Mouse (Mus musculus) right cerebral cortex, postnatal 36 days (tissue): ENCODE measurements around the gene Gm37240.

Experiments used
- DNase-seq, 2 experiments: peaks; one replicate each; pipeline ENCODE4 v3.0.0; 2022; ENCODE audit warnings: low spot score in 2 of 2, mixed read lengths in 1 of 2

The Gm37240 gene

DNA sequence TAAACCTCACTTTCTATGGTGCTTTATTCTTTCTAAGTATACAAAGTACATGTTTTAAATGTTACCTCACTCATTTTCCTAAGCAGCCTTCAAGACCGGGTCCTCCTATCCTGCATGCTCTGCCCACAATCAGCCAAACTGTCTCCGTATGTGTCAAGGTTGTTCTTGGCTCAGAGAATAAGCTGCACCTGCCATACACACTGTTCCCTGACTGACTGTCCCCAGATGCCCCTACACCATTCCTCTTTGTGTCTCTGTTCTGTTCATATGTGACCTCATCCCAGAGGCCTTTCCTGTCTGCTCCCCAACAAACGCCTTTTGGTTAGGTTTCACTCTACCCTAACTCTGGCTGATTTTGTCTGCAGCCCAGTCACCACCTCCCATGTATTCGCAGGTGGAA is 60.0 kb downstream of the Gm37240 start:
- DNase-seq = no peak

DNA sequence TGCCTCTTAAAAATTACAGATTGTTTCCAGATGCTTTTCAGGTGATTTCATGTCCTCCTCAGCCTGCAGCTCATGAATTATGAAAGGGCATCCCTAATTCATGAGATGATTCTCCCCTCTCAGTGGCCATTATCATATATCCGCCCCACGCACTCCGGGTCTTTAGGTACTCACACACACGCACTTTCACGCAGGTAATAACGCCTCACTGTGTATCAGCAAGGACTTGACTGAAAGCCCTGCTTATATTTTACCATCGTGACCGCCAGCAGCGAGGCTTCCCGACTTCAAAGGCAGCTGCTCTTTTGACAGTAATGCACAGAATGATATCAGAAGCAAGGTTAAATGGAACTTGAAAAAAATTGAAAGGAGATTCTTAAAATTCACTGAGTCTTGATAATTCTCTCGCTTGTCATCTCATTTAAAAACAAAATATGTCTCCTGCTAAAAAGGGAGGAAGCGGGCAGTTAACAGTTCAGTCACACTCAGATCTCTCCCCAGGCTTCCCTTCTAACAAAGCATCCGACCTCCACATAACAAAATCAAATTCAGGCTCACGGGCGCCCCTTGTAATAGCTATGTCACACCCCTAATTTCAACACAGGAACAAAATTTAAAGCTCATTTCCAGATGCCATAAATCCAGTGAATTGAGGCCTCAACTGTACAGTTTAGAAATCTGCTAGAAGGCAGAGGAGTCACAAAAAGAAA is 66.3 kb downstream of the Gm37240 start:
- DNase-seq = no peak

DNA sequence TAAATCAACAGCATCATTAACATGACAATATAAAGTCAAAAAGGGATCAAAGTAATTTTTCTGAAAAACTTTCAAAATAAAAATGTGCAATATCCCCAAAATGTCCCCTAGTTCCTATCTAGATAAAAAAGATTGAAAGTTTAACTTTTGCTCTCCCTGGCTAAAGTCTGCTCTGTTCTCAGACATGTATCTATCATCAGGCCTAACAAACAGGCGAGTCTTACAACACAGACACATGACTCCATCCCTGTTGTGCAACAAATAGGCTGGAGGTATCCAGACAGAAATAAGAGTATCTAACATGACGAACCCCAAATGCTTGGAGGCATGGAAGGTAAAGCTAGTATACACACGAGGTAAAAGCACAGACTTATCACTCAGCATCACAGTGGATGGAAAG is 68.0 kb downstream of the Gm37240 start:
- DNase-seq = no peak

DNA sequence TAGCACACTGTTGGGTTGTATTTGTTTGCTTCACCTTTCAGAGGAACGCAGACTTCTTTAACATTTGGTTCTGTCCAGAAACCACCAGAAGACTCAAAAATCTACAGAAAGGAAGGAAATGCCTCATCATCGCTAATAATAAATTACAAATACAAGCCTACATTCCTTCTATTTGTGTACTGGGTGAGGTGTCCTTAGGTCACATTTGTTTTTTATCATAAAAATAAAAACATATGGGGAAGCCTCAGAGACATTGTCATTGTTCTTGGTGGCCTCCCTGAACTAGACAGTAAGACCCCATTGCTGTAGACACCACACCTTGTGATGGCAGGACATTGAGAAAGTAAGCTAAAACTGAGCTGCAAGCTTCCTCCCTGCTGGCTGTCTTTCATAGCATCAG is 70.1 kb downstream of the Gm37240 start, which contains the start of gene Fam160a1:
Gene Fam160a1 (minus strand): TSS at position 101 of the 400 bp plus-strand sequence.
- DNase-seq = no peak

DNA sequence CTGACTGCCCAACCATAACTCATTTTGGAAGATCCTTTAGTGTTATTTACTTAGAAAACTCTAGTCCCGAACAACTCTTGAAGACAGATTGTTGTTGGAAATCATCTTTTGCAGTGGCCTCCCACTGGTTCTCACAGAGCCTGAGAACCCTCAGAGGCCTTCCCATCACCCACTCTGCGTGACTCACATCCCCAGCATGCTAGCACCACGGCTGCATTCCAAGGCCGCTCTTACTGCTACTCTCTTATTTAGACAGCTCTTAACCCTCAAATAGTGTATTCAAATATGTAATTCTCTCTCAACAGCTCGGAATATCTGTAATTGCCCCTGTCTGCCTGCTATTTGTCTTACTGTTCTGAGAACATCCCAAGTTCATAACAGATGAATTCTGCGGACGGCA is 73.1 kb downstream of the Gm37240 start:
- peak; percentile 50 to 58 for DNase-seq

DNA sequence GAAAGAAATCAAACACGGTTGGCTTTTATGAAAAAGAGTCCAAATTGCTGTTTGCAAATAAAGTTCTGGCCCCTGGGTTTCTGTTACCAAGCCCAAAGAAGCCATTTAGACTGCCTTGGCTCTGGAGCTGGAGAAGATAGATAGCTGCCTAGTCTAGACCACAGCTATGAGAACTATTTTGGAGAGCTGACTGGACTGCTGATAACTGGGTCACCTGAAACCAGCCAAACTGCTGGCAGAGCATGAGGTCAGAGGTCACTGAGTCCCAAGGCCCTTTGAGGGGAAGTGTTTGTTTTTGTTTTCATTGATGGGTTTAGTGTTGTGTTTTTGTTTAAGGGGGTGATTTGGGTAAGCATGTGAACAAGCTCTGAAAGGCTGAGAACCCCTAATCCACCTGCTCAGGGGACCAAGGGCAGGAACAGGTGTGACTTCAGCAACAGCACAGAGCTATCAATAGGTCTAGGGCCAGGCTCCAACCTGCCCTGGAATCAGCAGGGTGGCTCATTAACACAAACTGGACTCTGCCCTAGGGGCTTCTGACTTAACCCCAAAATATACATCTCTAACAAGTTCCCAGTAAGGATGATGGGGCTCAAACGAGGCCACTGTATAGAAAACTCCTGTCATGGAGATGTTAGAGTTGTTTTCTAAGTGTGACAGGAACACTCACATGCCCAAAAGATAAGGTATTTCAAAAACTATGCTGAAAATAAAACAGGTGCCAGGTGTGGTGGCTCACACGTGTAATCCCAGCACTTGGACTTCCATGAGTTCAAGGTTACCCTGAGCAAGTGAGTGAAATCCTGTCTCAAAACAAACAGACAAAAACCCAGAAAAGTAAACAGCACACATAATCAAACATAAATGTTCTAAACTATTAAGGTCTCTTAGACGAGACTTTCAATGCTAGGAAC is 74.0 kb downstream of the Gm37240 start:
- no peak for DNase-seq

DNA sequence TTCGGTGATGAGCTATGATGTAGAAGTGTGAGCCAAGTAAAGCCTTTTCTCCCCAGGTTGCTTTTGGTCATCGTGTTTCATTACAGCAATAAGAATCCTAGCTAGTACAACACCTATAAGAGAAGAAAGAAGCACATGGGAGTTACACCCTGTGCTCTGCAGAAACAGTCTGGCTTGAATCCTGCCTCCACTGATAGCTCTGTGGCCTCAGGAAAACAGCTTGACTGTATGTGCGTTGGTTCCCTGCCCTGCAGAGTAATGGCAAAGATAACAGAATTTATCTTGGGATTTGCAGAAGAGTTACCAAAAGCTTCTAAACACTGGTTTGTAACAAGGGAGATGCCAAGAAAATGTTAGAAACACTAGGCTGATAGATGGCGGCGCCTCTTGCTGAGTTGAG is 75.3 kb downstream of the Gm37240 start:
- no peak for DNase-seq

DNA sequence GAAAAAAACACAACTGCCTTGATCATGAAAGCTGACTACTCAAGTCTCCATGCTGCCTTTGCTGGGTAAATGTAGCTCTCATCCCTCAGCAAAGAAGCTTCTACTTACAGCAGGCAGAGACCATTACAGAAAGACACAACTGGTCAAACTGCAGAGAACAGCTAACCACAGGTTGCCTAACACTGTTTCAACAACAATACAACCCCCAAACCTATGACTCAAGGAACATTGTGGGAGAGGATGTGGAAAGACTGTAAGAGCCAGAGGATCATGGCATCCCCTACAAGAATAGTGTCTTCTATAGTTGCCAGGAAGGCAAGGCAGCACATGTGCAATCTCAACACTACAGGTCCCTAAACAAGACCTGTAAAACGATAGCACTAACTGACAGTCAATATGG is 94.2 kb downstream of the Gm37240 start:
- no peak for DNase-seq

DNA sequence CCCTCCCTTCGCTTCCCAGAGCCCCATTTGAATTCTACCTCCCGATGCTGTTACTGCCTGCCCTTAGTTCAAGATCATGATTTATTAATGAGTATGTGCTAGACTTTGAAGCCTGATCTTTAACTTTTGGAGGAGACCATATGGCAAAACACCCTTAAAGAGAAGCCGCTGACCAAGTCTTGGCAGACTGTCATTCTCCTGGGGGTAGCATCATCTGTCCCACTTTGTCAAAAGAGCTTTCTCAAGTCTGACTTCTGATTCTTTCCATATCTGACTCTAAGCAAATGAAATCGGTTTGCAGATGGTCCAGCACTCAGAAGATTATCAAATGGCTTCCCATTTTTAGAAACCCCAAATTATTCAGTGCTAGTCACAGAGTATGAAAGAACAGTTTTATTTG is 97.6 kb downstream of the Gm37240 start:
- no peak for DNase-seq

DNA sequence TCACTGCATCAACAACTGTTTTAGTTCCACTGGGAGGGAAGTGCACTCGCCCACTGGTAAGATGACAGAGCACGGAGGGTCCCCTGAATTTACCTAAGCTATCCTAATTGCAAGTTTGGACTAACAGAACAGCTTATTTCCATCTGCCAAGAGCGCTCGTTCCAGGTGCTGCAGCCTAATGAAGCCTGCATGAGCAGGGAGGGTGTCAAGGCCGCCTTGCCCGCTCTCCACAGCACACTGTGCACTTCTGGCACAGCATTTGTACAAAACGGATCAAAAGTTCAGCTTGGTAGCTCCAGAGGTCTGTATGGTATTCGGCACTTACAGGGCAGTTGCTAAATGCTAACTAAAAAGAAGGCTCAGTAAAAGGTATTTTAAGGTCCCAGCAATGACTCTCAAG is 100.8 kb downstream of the Gm37240 start:
- DNase-seq = no peak

DNA sequence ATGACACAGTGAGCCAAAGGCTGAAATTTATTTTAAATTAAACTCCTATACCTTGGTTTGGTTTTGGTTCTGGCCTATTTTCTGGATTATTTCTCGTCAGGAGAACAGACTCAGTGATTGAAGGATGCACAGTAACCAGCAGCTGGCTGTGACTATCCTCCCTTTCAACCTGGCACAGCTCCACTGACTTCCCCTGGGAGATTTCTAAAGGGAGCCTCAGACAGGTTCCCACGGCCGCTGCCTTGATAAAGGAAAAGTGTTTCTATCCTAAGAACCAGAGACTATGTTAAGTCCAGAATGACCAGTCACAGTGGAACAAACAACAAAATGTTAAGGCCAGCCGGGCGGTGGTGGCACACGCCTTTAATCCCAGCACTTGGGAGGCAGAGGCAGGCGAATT is 106.4 kb downstream of the Gm37240 start:
- DNase-seq = no peak

DNA sequence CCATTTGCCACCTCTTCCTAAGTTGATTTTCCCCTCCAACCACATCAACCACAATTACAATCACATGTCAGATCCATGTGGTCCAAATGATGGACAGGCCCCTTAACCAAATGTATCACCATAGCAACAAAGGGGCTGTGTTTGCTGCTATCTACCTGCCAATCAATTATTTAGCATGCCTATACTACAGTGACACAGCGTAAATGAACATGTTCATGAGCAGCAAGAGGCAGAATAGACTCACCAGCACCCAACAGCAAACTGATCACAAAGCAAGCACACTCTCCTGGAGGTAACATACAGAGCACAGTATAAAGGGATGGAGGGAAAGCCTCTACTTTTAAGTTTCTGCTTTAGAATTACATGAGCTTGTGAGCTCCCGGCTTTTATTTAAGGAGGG is 107.0 kb downstream of the Gm37240 start:
- DNase-seq = no peak

DNA sequence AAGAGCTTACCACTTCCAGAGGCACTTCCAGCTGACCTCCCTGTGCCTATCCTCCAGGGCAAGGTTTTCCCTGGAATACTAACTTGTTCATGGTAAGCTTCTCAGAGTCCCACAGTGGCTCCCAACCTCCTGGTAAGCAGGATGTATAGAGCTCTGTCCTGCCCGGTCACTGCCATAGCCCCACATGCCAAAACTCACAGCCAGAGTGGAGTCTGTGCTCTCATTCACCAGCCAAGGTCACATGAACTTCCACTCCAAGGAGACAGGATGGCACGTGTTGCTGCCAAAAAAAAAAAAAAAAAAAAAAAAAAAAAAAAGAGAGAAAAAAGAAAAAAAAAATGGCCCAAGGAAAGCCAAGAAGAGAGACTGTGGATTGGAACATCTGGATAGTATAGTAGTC is 109.5 kb downstream of the Gm37240 start:
- DNase-seq = no peak

DNA sequence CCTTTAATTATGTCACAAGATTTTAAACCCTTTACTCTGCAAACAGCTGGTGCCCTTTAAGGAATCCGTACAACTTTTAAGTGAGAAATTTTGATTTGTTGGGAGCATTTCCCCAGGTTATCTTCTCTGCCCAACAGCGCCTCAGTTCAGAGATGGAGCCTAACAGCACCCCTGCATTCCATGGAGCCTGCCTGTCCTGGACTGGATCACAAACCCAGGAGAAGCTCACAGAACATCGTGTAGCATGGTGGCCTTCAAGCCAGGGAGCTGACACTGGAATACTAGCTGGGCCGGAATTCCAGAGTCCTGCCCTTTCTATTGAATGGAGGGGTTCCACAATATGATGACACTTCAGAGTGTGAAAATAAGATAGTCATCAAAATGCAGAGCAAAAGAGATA is 110.0 kb downstream of the Gm37240 start:
- DNase-seq = no peak

DNA sequence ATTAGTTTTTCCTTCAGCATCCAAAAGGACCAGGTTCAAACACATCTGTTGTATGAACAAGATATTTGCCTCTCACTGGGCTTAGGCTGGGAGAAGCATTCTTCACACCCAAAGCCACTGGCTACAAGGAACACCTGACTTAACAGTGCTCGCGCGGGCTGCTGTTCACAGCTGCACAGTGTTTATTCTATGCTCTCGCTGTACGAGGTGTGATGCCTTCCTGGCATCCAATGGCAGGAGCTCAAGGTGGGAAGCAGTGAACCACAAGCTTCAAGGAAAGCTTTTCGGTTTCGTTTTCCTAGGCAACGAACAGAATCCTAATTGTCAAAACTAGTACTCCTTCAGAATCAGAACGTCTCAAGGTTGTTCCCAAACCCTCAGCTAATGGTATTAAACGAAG is 110.6 kb downstream of the Gm37240 start:
- no peak for DNase-seq

DNA sequence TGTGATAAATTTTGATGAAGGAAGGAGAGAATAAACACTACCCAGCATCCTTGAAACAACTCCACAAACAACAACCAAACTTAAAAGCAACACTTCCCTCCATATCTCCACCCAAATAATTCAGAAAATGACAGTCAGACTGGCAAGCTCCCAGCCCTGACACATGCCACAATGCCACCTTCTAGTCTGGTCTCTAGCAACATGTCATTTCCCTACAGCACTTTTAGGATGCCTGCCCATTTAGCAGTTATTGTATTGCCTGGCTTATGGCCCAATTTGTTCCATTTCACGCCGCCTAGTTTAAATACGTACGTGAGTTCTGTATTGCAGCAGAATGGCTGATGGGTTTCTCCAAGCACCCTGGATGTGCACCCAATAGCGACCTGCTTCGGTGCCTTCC is 111.2 kb downstream of the Gm37240 start:
- DNase-seq = no peak

DNA sequence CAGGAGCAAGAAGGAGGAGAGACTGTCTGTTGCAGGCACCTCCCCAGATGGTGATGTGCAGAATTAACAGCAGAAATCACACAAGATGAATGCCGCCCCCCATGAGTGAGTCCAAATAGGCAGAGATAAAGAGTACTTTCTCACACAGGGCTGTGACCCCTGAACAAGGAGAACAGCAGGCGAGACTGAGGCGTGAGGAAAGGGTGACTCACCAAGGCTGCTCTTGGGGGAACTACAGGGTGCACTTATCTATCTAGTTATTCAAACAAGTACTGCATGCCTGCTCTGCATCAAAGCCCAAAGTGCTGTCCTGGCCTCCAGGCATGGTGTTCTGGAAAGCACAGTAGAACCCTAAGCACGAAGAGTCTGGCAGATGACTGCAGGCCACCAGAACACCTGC is 113.4 kb downstream of the Gm37240 start:
- DNase-seq = no peak

DNA sequence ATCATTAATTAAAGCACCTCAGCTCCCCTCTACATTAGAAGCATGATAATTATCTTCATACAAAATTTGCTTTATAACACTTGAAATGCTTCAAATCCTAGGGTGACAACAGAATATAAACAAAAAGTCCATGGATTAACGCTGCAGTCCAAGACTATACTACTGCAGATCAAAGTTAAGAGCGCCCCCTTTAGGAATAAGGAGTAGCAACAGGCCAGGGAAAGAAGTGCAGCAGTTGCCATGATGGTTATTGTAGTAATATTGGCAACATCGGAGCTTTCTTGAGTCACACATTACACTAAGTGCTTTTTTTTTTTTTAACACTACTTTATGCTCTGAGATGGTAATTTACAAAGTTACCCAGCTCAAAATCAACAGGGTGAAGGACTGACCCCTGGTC is 113.9 kb downstream of the Gm37240 start:
- no peak for DNase-seq

DNA sequence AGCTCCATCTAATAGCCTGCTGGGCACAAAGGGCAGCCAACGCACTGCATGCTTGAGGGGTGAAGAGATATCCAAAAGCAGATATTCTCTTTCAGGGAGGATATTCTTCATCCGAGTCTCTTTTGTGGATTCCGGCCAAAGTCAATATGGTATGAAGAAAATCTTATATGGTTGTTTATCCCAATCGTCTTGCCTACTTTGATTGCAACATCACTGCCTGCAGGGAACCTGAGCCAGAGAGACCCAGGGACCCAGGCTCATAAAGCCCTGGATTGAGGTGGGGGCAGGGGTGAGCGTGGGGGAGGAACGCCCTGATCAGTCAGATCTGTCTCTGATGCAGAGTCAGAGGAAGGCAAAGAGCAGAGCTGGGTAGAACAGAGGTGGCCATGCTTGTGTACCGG is 122.4 kb downstream of the Gm37240 start:
- DNase-seq = no peak

DNA sequence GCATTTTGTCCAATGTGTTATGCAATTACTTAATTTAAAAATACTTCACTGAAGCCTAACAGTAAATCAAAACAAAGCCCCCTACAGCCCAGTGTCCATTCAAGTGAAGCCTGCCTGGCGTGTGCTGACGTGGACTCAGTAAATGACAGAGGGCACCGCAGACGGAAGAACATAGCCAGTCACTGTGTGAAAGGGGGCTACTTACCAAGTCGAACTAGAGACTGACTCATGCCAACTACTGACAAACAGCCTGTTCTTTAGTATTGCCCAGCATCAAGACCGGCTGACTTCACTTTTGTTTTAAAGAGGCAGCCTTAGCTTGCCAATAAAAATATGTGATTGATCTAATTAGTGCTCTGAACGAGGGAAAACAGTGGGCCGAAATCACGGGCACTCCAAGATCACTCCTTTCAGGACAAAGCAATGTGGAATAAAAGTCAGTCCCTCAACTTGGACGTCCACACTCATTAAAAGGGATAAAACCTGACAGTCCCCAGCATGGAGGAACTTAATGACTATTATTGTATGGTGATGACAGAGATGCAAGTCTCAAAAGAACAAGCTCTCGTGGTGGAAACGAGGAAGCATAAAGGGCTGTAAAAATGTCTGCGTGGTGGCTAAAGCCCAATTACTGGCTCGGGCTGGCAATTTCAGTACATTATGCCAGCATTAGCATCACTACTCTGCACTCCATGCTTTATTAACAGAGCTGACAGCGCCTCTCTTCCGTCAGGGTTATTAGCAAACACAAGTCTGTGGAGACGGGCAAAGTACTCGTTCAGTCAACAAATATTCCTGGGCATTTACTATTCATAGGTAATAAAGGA is 123.1 kb downstream of the Gm37240 start:
- no peak for DNase-seq

DNA sequence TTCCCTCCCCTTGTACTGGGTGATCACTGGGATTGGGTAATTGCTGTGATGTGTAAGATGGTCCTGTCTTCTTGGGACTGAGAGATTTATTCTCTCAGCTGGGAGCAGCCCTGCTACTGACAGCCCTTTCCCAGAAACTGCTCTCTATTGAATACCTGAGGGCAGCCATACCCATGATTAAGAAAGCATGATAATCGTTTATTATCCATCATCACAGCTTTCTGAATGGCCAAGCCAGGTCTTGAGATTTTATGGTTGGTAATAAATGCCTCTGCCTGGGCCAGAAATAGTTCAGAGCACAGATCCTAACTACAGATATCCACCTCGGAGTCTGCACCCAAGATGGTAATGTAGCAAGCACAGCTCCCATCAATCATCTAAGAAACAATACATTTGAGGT is 129.4 kb downstream of the Gm37240 start:
- no peak for DNase-seq

DNA sequence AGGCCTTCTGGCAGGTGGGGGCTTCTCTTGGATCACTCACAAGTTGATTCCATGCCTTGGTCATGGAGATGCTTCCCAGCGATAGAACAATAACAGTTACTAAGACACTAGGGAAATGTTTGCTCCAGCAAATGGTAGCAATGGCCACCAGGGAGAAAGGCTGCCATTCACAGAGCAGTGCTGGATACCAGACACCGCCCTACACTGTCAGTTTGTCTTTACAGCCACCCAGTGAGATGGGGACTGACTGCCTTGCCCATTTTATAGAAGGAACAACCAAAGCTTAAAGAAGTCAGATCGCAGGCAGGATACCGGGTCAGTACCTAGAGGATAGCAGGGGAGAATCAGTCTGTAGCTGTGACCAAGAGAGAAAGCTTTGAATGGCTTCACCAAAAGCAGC is 129.9 kb downstream of the Gm37240 start:
- DNase-seq = no peak
